Mouse (Mus musculus) urinary bladder, postnatal 14 days (tissue): ENCODE measurements around the gene E130114P18Rik.

Source experiments
- DNase-seq: peaks from one replicate; pipeline ENCODE4 v3.0.0; 2021; ENCODE audit warnings: low spot score

E130114P18Rik gene

GRCm38 (mm10) chr4:97600875-97601835 lies 176.7 kb downstream of the E130114P18Rik start:
- DNase-seq = no peak

GRCm38 (mm10) chr4:97597443-97597842 lies 180.4 kb downstream of the E130114P18Rik start:
- DNase-seq = no peak

- no peak for DNase-seq
Observed at GRCm38 (mm10) chr4:97596348-97596747, 181.5 kb downstream of the E130114P18Rik start.

DNA sequence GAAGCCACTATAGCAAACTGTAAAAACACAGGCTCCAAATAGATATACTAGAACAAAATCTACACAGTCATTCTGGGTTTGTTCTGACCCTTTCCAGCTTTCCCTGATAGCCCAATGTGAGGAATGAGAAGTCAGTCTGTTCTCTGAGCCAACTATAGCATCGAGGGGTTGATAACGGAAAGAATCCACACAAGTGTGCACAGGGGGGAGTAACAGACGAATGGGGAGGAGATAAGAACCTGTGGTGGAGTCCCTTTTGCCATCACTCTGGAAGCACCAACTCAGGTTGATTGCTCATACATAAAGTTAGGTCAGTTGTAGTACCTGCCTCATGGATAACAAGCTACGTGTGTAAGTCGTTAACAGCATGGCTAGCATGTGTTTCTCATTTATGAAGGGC lies 184.0 kb downstream of the E130114P18Rik start:
- DNase-seq = no peak

- no peak for DNase-seq
Observed at GRCm38 (mm10) chr4:97589790-97590189, 188.1 kb downstream of the E130114P18Rik start.

DNA sequence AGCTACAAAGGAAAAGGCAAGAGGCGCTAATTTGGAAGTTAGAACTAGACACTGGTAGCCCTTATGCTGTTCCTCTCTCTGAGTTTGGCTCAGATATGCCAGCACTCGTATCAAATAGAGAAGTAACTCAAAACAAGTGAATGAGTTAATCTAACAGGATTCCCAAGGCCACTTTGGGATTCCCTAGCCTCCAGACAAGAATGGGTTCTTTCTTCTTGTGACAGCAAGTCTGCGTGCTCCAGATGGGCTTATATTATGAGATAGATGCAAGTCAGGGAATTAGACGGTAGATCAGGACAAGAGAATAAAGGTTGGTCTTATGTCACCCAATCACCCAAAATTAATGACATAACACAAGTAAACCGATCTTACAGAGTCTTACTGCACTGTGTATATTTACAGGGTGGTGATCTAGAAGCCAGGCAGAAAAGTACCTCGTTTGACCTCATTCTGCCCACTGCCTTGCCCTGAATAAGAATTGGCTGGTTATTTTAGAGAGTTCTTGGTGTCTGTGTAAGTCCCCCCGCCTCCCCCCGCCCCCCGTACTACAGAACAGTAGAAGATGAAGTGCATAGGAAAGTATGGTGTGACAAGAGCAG lies 190.4 kb downstream of the E130114P18Rik start:
- no peak for DNase-seq

- DNase-seq = no peak
Observed at GRCm38 (mm10) chr4:97585170-97585569, 192.7 kb downstream of the E130114P18Rik start.

- no peak for DNase-seq
Observed at GRCm38 (mm10) chr4:97584445-97585130, 193.3 kb downstream of the E130114P18Rik start.

GRCm38 (mm10) chr4:97582796-97583430 lies 195.0 kb downstream of the E130114P18Rik start:
- DNase-seq = no peak

DNA sequence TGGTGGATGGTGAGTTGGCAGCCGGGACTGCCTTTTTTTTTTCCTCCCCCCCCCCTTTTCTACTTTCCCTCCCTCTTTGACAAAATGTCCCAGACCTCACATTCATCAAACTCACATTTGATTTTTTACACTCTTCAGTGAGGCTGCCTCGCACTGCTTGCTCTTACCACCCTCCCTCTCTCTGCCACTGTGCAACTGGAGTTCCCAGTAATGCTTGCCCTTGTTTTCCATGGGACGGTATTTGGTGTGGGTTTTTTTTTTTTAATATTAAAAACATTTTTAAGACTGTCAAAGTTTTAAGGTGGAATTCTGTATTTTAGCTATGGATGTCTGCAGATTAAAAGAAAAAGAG lies 195.8 kb downstream of the E130114P18Rik start:
- no peak for DNase-seq

DNA sequence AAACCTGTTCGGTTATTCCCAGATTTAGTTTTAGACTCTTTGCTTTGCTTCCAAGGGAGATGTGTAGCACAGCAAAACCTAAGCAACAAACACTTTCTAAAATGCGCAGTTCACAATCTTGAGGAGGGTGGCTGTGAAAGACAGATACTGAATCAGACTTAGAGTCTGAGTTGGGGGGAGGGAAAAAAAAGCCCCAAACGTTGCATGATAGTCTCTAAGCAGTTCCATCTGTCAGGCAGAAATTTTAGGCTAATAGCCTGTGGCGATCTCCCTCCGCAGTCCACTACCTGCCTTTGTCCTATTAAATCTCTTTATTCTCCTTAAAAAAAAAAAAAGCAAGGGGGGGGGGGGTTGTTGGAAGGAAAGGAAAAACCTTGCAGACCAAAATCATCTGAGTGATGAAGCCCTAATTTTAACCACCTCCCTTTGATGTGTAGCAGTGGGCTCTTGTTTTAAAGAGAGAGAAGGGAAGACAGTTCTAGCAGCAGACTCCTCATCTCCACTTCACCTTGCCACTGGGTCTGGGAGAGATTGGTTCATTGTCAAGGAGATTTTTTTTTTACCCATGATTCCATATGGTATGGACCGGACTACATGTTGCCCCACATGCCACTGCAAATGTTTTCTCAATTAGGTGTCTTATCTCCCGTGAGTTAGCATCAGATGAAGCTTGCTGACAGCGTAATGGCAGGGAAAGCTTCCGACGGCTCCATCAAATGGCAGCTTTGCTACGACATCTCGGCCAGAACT lies 196.4 kb downstream of the E130114P18Rik start:
- DNase-seq = no peak

GRCm38 (mm10) chr4:97580906-97581305 lies 197.0 kb downstream of the E130114P18Rik start:
- DNase-seq = no peak

- no peak for DNase-seq
Observed at GRCm38 (mm10) chr4:97578571-97579165, 199.2 kb downstream of the E130114P18Rik start.

GRCm38 (mm10) chr4:97577431-97577830 lies 200.4 kb downstream of the E130114P18Rik start:
- no peak for DNase-seq

DNA sequence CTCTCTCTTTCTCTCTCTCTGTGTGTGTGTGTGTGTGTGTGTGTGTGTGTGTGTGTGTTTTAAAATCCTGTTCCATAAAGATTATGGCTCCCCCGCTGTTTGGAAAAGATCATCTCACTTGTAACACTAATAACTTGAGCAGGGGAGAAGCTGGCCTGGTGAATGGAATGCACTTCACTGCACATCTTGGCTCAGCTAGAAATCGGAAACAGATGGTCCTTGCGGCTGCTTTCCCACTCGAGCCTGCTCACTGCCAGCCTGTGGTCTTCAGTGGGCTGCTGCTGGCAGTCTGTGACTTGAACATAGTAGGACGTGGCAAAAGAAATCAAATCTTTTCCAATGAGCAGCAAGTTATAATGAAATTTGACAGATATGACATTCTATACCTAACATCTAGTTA lies 202.4 kb downstream of the E130114P18Rik start:
- DNase-seq = no peak

DNA sequence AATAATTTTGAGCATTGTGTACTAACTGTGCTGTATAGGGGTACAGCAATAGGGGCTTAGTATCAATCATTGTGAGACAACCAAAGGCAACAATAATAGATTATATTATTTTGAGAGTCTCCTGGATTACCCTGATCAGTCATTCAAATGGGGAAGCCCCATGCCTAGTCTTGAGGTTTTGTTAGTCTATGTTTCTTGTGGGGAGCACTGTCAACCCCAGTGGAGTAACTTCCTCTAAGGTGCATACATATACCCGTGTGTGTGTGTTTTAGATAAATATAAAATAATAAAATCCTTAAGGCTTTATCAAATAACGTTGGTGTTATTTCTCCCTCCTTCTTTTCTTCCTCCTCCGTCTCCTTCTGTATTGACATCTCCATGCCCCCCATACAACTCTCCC lies 208.6 kb downstream of the E130114P18Rik start:
- no peak for DNase-seq

DNA sequence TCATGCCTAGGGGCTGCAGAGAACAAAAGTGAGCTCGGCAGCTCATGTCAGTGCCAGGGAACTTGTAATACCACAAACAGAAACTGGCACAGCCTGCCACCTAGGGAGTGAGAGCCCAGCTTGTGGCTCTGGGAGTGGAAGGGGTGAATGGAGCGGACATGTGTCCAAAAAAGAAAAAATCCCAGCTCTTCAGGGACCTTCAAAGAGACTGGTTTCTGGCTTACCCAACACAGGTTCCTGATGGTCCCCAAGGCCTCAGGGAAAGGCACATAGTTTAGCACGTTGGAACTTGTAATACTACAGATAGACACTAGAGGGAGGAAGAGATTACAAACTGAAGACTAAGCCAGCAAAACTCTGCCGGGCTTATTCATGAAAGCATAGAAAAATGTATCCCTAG lies 213.2 kb downstream of the E130114P18Rik start:
- no peak for DNase-seq

GRCm38 (mm10) chr4:97564199-97564598 lies 213.7 kb downstream of the E130114P18Rik start:
- no peak for DNase-seq

DNA sequence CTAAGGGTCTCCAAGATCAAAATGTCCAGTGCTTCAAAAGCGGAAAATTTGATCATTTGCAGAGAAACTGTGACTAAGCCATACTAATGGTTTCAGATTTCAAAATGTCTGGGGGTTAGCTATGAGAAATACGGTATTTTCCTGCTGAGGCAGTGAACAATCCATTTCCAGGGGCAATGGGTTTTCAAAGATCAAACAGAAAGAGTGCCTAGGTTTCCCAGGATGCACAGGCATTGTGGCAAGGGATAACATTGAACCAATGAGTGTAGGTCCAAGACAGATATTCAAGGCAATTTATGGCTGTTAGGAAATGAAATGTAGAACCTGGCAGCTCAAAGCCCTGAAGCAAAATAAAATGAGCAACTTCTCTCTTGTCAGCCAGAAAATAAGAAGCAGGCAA lies 220.3 kb downstream of the E130114P18Rik start:
- DNase-seq = no peak

GRCm38 (mm10) chr4:97544016-97544415 lies 233.9 kb downstream of the E130114P18Rik start:
- no peak for DNase-seq

- DNase-seq = no peak
Observed at GRCm38 (mm10) chr4:97532072-97532471, 245.8 kb downstream of the E130114P18Rik start.
